Mouse (Mus musculus) intestine, embryonic 14.5 days (tissue): Measurements from ENCODE around the gene Slc12a8. TPM values are rescaled to one million over a fixed set of nuclear protein-coding genes. Genes with fewer than 3 reads are reported as not detected.

ENCODE experiments used
- ATAC-seq: fragments of 200-750 bp; cut with Nextera tagmentation; replicated peaks from 2 replicates; pipeline ENCODE4 v1.8.0; 2017; ENCODE audit warnings: low read depth, moderate number of reproducible peaks, moderate TSS enrichment, moderate library complexity; ENCODE audit not compliant: low FRiP score, low TSS enrichment
- DNase-seq: peaks from one replicate; pipeline ENCODE4 v3.0.0-alpha.2; 2018; ENCODE audit warnings: low spot score
- H3K27ac ChIP-seq: fragments of 300-500 bp; sonication (generic); 2 replicates; pipeline ENCODE4 v1.5.1; 2014; ENCODE audit warnings: low read depth, mild to moderate bottlenecking, control low read depth
- H3K27me3 ChIP-seq: fragments of 300-500 bp; sonication (generic); replicated peaks from 2 replicates; pipeline ENCODE4 v1.6.1; 2014; ENCODE audit warnings: low read length, control low read depth; ENCODE audit not compliant: control insufficient read depth, insufficient read depth
- H3K36me3 ChIP-seq: fragments of 300-500 bp; sonication (generic); 2 replicates; pipeline ENCODE4 v1.6.1; 2014; ENCODE audit warnings: low read length, control low read depth; ENCODE audit not compliant: control insufficient read depth, insufficient read depth
- H3K4me1 ChIP-seq: fragments of 300-500 bp; sonication (generic); replicated peaks from 2 replicates; pipeline ENCODE4 v1.6.1; 2014; ENCODE audit warnings: low read length, control low read depth, mixed read lengths; ENCODE audit not compliant: control insufficient read depth, insufficient read depth
- H3K4me2 ChIP-seq: fragments of 300-500 bp; sonication (generic); 2 replicates; pipeline ENCODE4 v1.6.1; 2014; ENCODE audit warnings: low read length
- H3K4me3 ChIP-seq: fragments of 300-500 bp; sonication (generic); 2 replicates; pipeline ENCODE4 v1.5.1; 2014; ENCODE audit warnings: low read depth, low read length, control low read depth, mixed read lengths
- H3K9ac ChIP-seq: fragments of 300-500 bp; sonication (generic); 2 replicates; pipeline ENCODE4 v1.6.1; 2014; ENCODE audit warnings: mild to moderate bottlenecking, low read length
- H3K9me3 ChIP-seq: fragments of 300-500 bp; sonication (generic); 2 replicates; pipeline ENCODE4 v1.6.1; 2016; ENCODE audit warnings: low read length, control low read depth; ENCODE audit not compliant: control insufficient read depth
- WGBS: fragments of 180-500 bp; shearing (Covaris S2); extraction: QIAGEN DNeasy Blood & Tissue Kit; methylation state at CpG from one replicate; pipeline ENCODE4 v1.1.7; 2014; 5-methylcytosine and 5-hydroxymethylcytosine counted together
- polyA plus RNA-seq: library from polyadenylated mRNA; unstranded; fragments of >200 nt; fragmentation: Nextera tagmentation; extraction: Ambion mirVana; gene quantifications from 2 replicates; pipeline ENCODE4 v1.2.1, GENCODE M21; 2014

Gene Slc12a8
- polyA plus RNA-seq, 1 experiment from 2014 or later: 5.0 TPM

GRCm38 (mm10) chr16:33592286-33592685 lies 75.2 kb downstream of the Slc12a8 start:
- Histone ChIP-seq H3K4me2 (no peak overlapping the region), H3K27ac (no peak overlapping the region), H3K4me3 (no peak overlapping the region), H3K9me3 (no peaks in the 10 kb centered on the region), H3K36me3 (no peaks in the 10 kb centered on the region), H3K27me3 (no peaks in the 10 kb centered on the region), H3K4me1 (peaks cover 12% of the 10 kb centered on the region), H3K9ac (no peak overlapping the region)
- 93% methylated on average over 5 of the region's 5 CpGs for WGBS
- DNase-seq: no peak
- no peak for ATAC-seq

GRCm38 (mm10) chr16:33593467-33593866 lies 76.3 kb downstream of the Slc12a8 start:
- ATAC-seq (no peak), DNase-seq (no peak)
- H3K4me1 ChIP-seq: peaks cover 10% of the 10 kb centered on the region
- H3K4me3 ChIP-seq: no peak overlapping the region
- no peak overlapping the region for H3K4me2 ChIP-seq
- H3K9me3 ChIP-seq: no peaks in the 10 kb centered on the region
- H3K9ac ChIP-seq: no peak overlapping the region
- no peak overlapping the region for H3K27ac ChIP-seq
- no peaks in the 10 kb centered on the region for H3K36me3 ChIP-seq
- WGBS: 76% methylated on average over 7 of the region's 7 CpGs
- H3K27me3 ChIP-seq: no peaks in the 10 kb centered on the region

GRCm38 (mm10) chr16:33594037-33594771 lies 77.1 kb downstream of the Slc12a8 start:
- WGBS: 49% methylated on average over 7 of the region's 7 CpGs
- Histone ChIP-seq H3K4me2 (no peak overlapping the region), H3K27ac (no peak overlapping the region), H3K9ac (no peak overlapping the region), H3K4me3 (no peak overlapping the region), H3K9me3 (no peaks in the 10 kb centered on the region), H3K36me3 (no peaks in the 10 kb centered on the region), H3K27me3 (no peaks in the 10 kb centered on the region), H3K4me1 (peaks cover 10% of the 10 kb centered on the region)
- DNase-seq (peak; percentile 61), ATAC-seq (peak; percentile 72)

DNA sequence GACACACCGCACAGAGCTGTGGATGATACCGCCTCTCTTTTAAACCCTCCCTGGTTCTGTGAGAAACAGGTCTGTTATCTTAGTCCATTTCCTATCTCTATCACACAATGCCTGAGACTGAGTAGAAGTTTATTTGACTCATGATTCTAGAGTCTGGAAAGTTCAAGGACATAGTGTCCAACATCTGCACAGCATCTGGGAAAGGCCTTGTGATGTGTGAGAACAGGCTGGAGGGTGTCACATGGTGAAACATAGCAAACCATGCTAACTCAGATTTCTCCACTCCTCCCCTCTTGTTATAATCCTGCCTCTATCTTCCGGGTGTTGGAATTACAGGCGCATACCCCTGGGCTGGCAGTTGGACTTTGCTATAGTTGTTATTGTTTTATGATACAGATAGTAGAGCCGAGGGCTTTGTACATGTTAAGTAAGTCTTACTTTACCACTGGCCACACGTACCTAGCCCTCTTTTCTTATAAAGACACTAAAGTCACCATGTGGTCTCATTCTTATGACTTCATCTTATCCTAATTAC lies 78.2 kb downstream of the Slc12a8 start:
- ATAC-seq: peak; percentile 29
- WGBS: 71% methylated on average over 6 of the region's 6 CpGs
- Histone ChIP-seq H3K27ac (peak overlapping the region; percentile 34; the same call in 1 of the 2 replicates), H3K4me3 (no peak overlapping the region), H3K27me3 (no peaks in the 10 kb centered on the region), H3K36me3 (no peaks in the 10 kb centered on the region), H3K9me3 (no peaks in the 10 kb centered on the region), H3K4me2 (no peak overlapping the region), H3K4me1 (peaks cover 10% of the 10 kb centered on the region), H3K9ac (no peak overlapping the region)
- no peak for DNase-seq

DNA sequence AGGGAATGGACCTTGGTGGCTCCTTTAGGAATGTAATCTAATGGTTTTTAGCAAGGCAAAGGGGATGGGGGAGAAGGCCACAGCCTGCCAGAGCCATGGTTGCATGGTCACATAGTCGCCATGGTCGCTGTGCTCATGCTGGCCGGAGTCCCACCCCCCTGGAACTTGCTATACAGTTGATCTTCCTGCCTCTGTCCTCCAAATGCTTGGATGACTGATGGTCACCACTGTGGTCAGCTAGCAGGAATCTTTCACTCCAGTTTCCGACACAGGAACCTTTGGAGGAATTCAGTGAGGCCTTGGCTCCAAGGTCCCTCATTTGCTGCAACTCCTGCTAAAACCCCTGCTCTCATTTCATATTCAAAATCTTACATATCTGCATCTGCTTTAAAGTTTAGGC lies 79.1 kb downstream of the Slc12a8 start:
- H3K27ac ChIP-seq: no peak overlapping the region
- 85% methylated on average over 4 of the region's 4 CpGs for WGBS
- no peaks in the 10 kb centered on the region for H3K36me3 ChIP-seq
- ATAC-seq (no peak), DNase-seq (no peak)
- H3K4me1 ChIP-seq: peaks cover 10% of the 10 kb centered on the region
- H3K9ac ChIP-seq: no peak overlapping the region
- H3K9me3 ChIP-seq: no peaks in the 10 kb centered on the region
- no peak overlapping the region for H3K4me3 ChIP-seq
- H3K4me2 ChIP-seq: no peak overlapping the region
- H3K27me3 ChIP-seq: no peaks in the 10 kb centered on the region

DNA sequence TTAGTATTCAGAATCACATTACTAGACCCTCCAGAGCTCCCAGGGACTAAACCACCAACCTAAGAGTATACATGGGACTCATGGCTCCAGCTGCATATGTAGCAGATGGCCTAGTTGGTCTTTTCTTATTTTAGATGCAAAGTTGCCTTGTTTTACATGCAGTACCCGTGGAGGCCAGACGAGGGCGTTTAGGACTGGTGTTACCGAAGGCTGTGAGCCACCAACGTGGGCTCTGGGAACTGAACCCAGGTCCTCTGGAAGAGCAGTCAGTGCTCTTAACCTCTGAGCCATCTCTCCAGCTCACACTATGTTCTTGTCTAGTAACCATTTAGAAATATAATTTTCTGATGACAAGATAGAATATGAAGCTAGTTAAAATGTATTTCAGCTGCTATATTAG lies 83.1 kb downstream of the Slc12a8 start:
- H3K4me3 ChIP-seq: no peak overlapping the region
- H3K36me3 ChIP-seq: no peaks in the 10 kb centered on the region
- H3K27ac ChIP-seq: no peak overlapping the region
- DNase-seq: no peak
- H3K9ac ChIP-seq: no peak overlapping the region
- no peak for ATAC-seq
- no peaks in the 10 kb centered on the region for H3K27me3 ChIP-seq
- no peak overlapping the region for H3K4me2 ChIP-seq
- no peaks in the 10 kb centered on the region for H3K4me1 ChIP-seq
- H3K9me3 ChIP-seq: no peaks in the 10 kb centered on the region
- WGBS: 26% methylated on average over 5 of the region's 5 CpGs

- ATAC-seq (no peak), DNase-seq (no peak)
- Histone ChIP-seq H3K9me3 (no peaks in the 10 kb centered on the region), H3K4me3 (no peak overlapping the region), H3K4me2 (no peak overlapping the region), H3K27ac (no peak overlapping the region), H3K36me3 (no peaks in the 10 kb centered on the region), H3K4me1 (no peaks in the 10 kb centered on the region), H3K27me3 (no peaks in the 10 kb centered on the region), H3K9ac (no peak overlapping the region)
- WGBS: 91% methylated on average over 8 of the region's 8 CpGs
Measured at GRCm38 (mm10) chr16:33601299-33601698, 84.2 kb downstream of the Slc12a8 start.

- no peak for ATAC-seq
- no peak for DNase-seq
- H3K27ac ChIP-seq: no peak overlapping the region
Measured at GRCm38 (mm10) chr16:33605647-33606596, 88.8 kb downstream of the Slc12a8 start.

More at GRCm38 (mm10) chr16:33605647-33606596, 88.8 kb downstream of the Slc12a8 start:
- Histone ChIP-seq H3K4me2 (no peak overlapping the region), H3K4me3 (no peak overlapping the region), H3K36me3 (no peaks in the 10 kb centered on the region), H3K27me3 (no peaks in the 10 kb centered on the region), H3K9me3 (no peaks in the 10 kb centered on the region), H3K4me1 (no peaks in the 10 kb centered on the region), H3K9ac (no peak overlapping the region)
- 45% methylated on average over 9 of the region's 9 CpGs for WGBS
